Mouse (Mus musculus) liver, embryonic 15.5 days (tissue): Measurements from ENCODE around the gene Olfr884. TPM values are rescaled to one million over a fixed set of nuclear protein-coding genes. Genes with fewer than 3 reads are reported as not detected.

Experiments
- ATAC-seq: fragments of 200-750 bp; cut with Nextera tagmentation; 2 replicates; pipeline ENCODE4 v1.8.0; 2017; ENCODE audit warnings: moderate number of reproducible peaks, mild to moderate bottlenecking, moderate library complexity; ENCODE audit not compliant: insufficient read depth
- H3K27ac ChIP-seq: fragments of 300-500 bp; sonication (generic); replicated peaks from 2 replicates; pipeline ENCODE4 v1.5.1; 2015; ENCODE audit warnings: mild to moderate bottlenecking, inconsistent platforms
- H3K27me3 ChIP-seq: fragments of 300-500 bp; sonication (generic); 2 replicates; pipeline ENCODE4 v1.6.1; 2015; ENCODE audit warnings: mild to moderate bottlenecking, inconsistent platforms
- H3K36me3 ChIP-seq: fragments of 300-500 bp; sonication (generic); replicated peaks from 2 replicates; pipeline ENCODE4 v1.6.1; 2015; ENCODE audit warnings: moderate library complexity, mild to moderate bottlenecking, inconsistent platforms
- H3K4me1 ChIP-seq: fragments of 300-500 bp; sonication (generic); replicated peaks from 2 replicates; pipeline ENCODE4 v1.6.1; 2015; ENCODE audit warnings: inconsistent platforms
- H3K4me2 ChIP-seq: fragments of 300-500 bp; sonication (generic); 2 replicates; pipeline ENCODE4 v1.6.1; 2015; ENCODE audit warnings: moderate library complexity, mild to moderate bottlenecking, inconsistent platforms
- H3K4me3 ChIP-seq: fragments of 300-500 bp; sonication (generic); replicated peaks from 2 replicates; pipeline ENCODE4 v1.5.1; 2015; ENCODE audit warnings: mild to moderate bottlenecking, inconsistent platforms
- H3K9ac ChIP-seq: fragments of 300-500 bp; sonication (generic); 2 replicates; pipeline ENCODE4 v1.6.1; 2015; ENCODE audit warnings: moderate library complexity, mild to moderate bottlenecking, inconsistent platforms
- H3K9me3 ChIP-seq: fragments of 300-500 bp; sonication (generic); replicated peaks from 2 replicates; pipeline ENCODE4 v1.6.1; 2016; ENCODE audit warnings: inconsistent platforms
- WGBS: fragments of 180-500 bp; shearing (Covaris S2); methylation state at CpG from one replicate; pipeline ENCODE4 v1.1.7; 2015; ENCODE audit warnings: mixed read lengths; ENCODE audit not compliant: insufficient replicate concordance; 5-methylcytosine and 5-hydroxymethylcytosine counted together
- polyA plus RNA-seq: library from polyadenylated mRNA; unstranded; fragments of >200 nt; fragmentation: Nextera tagmentation; extraction: Ambion mirVana; gene quantifications from 2 replicates; pipeline ENCODE4 v1.2.1, GENCODE M21; 2015

Gene Olfr884
- polyA plus RNA-seq: not detected in 2 replicates

- Histone ChIP-seq H3K4me3 (no peak within 1 kb of the TSS), H3K27me3 (no peaks in the 10 kb centered on the region), H3K9ac (no peak within 1 kb of the TSS), H3K4me2 (no peak within 1 kb of the TSS), H3K4me1 (no peaks in the 10 kb centered on the region), H3K36me3 (no peaks in the 10 kb centered on the region), H3K9me3 (no peaks in the 10 kb centered on the region), H3K27ac (no peak within 1 kb of the TSS)
- 52% methylated on average over 1 of the region's 1 CpGs for WGBS
- no peak for ATAC-seq
Measured at GRCm38 (mm10) chr9:38046255-38046654, at the start of gene Olfr884. TSS of gene Olfr884 (plus strand) at chr9:38046555.

GRCm38 (mm10) chr9:37998581-37999204 lies 47.7 kb upstream of the Olfr884 start:
- Histone ChIP-seq H3K4me1 (no peaks in the 10 kb centered on the region), H3K27ac (no peak overlapping the region), H3K4me2 (no peak overlapping the region), H3K36me3 (no peaks in the 10 kb centered on the region), H3K27me3 (no peaks in the 10 kb centered on the region), H3K4me3 (no peak overlapping the region), H3K9me3 (no peaks in the 10 kb centered on the region), H3K9ac (no peak overlapping the region)
- 19% methylated on average over 2 of the region's 2 CpGs for WGBS
- ATAC-seq: no peak

GRCm38 (mm10) chr9:38000021-38000420 lies 46.3 kb upstream of the Olfr884 start:
- 21% methylated on average over 1 of the region's 1 CpGs for WGBS
- ATAC-seq: no peak
- Histone ChIP-seq H3K4me3 (no peak overlapping the region), H3K27me3 (no peaks in the 10 kb centered on the region), H3K9me3 (no peaks in the 10 kb centered on the region), H3K4me1 (no peaks in the 10 kb centered on the region), H3K27ac (no peak overlapping the region), H3K36me3 (no peaks in the 10 kb centered on the region), H3K4me2 (no peak overlapping the region), H3K9ac (no peak overlapping the region)

- no peak within 1 kb of the TSS for H3K27ac ChIP-seq
- no peak within 1 kb of the TSS for H3K9ac ChIP-seq
- no peaks in the 10 kb centered on the region for H3K27me3 ChIP-seq
- ATAC-seq: no peak
- H3K4me3 ChIP-seq: no peak within 1 kb of the TSS
- no peaks in the 10 kb centered on the region for H3K9me3 ChIP-seq
- H3K4me2 ChIP-seq: no peak within 1 kb of the TSS
- no peaks in the 10 kb centered on the region for H3K4me1 ChIP-seq
- no peaks in the 10 kb centered on the region for H3K36me3 ChIP-seq
- 48% methylated on average over 1 of the region's 1 CpGs for WGBS
Measured at GRCm38 (mm10) chr9:38025508-38025907, 20.8 kb upstream of the Olfr884 start, which contains the start of gene Olfr883. TSS of gene Olfr883 (plus strand) at chr9:38025808.

- ATAC-seq: no peak
- H3K4me1 ChIP-seq: no peaks in the 10 kb centered on the region
- no peak within 1 kb of the TSS for H3K9ac ChIP-seq
- no peak within 1 kb of the TSS for H3K27ac ChIP-seq
- H3K9me3 ChIP-seq: no peaks in the 10 kb centered on the region
- no peaks in the 10 kb centered on the region for H3K36me3 ChIP-seq
- no peak within 1 kb of the TSS for H3K4me3 ChIP-seq
- WGBS: 67% methylated on average over 3 of the region's 3 CpGs
- H3K27me3 ChIP-seq: no peaks in the 10 kb centered on the region
- no peak within 1 kb of the TSS for H3K4me2 ChIP-seq
Measured at GRCm38 (mm10) chr9:38061022-38061421, 14.7 kb downstream of the Olfr884 start, which contains the start of gene Olfr885. TSS of gene Olfr885 (plus strand) at chr9:38061322.

GRCm38 (mm10) chr9:38083772-38084171 lies 37.4 kb downstream of the Olfr884 start, which contains the start of gene Olfr887:
TSS of gene Olfr887 (plus strand) at chr9:38084072.
- Histone ChIP-seq H3K9me3 (no peaks in the 10 kb centered on the region), H3K4me1 (no peaks in the 10 kb centered on the region), H3K36me3 (no peaks in the 10 kb centered on the region), H3K27me3 (no peaks in the 10 kb centered on the region), H3K4me2 (no peak within 1 kb of the TSS), H3K27ac (no peak within 1 kb of the TSS), H3K9ac (no peak within 1 kb of the TSS), H3K4me3 (no peak within 1 kb of the TSS)
- no peak for ATAC-seq
- 41% methylated on average over 1 of the region's 1 CpGs for WGBS

Other genes starting within 250 kb of the Olfr884 start
- not detected in 2 replicates for gene Olfr876, start 243.5 kb upstream of the Olfr884 start, polyA plus RNA-seq
- not detected in 2 replicates for gene Olfr877, start 192.3 kb upstream of the Olfr884 start, polyA plus RNA-seq
- not detected in 2 replicates for gene Olfr145, start 149.8 kb upstream of the Olfr884 start, polyA plus RNA-seq
- gene Olfr878, start 128.7 kb upstream of the Olfr884 start, polyA plus RNA-seq: not detected in 2 replicates
- gene Olfr881, start 54.7 kb upstream of the Olfr884 start, polyA plus RNA-seq: not detected in 2 replicates
- gene Olfr883, start 20.7 kb upstream of the Olfr884 start, polyA plus RNA-seq: not detected in 2 replicates
- gene Olfr885, start 14.8 kb downstream of the Olfr884 start, polyA plus RNA-seq: not detected in 2 replicates
- not detected in 2 replicates for gene Olfr887, start 37.5 kb downstream of the Olfr884 start, polyA plus RNA-seq
- gene Olfr888, start 61.6 kb downstream of the Olfr884 start, polyA plus RNA-seq: not detected in 2 replicates
- gene Olfr889, start 68.6 kb downstream of the Olfr884 start, polyA plus RNA-seq: 0.09 and 0.13 TPM in 2 replicates
- not detected in 2 replicates for gene Olfr890, start 96.0 kb downstream of the Olfr884 start, polyA plus RNA-seq
- not detected in 2 replicates for gene Olfr891, start 134.3 kb downstream of the Olfr884 start, polyA plus RNA-seq
- gene Olfr893, start 161.8 kb downstream of the Olfr884 start, polyA plus RNA-seq: not detected in 2 replicates
- gene Olfr894, start 171.5 kb downstream of the Olfr884 start, polyA plus RNA-seq: not detected in 2 replicates
- not detected in 2 replicates for gene Olfr143, start 206.2 kb downstream of the Olfr884 start, polyA plus RNA-seq
- not detected in 2 replicates for gene Olfr895, start 221.3 kb downstream of the Olfr884 start, polyA plus RNA-seq
- gene Olfr896-ps1, start 244.6 kb downstream of the Olfr884 start, polyA plus RNA-seq: not detected in 2 replicates